Mouse (Mus musculus) cerebellum, postnatal 4 days (tissue): ENCODE measurements around the gene Ntn3.
A peak's percentile ranks its signal among the peaks of the same experiment; 100 is the strongest.

Source experiments
- DNase-seq, 2 experiments: peaks; one replicate each; pipeline ENCODE4 v3.0.0; 2022; ENCODE audit warnings: low spot score in 2 of 2, mixed read lengths in 1 of 2

The Ntn3 gene

DNA sequence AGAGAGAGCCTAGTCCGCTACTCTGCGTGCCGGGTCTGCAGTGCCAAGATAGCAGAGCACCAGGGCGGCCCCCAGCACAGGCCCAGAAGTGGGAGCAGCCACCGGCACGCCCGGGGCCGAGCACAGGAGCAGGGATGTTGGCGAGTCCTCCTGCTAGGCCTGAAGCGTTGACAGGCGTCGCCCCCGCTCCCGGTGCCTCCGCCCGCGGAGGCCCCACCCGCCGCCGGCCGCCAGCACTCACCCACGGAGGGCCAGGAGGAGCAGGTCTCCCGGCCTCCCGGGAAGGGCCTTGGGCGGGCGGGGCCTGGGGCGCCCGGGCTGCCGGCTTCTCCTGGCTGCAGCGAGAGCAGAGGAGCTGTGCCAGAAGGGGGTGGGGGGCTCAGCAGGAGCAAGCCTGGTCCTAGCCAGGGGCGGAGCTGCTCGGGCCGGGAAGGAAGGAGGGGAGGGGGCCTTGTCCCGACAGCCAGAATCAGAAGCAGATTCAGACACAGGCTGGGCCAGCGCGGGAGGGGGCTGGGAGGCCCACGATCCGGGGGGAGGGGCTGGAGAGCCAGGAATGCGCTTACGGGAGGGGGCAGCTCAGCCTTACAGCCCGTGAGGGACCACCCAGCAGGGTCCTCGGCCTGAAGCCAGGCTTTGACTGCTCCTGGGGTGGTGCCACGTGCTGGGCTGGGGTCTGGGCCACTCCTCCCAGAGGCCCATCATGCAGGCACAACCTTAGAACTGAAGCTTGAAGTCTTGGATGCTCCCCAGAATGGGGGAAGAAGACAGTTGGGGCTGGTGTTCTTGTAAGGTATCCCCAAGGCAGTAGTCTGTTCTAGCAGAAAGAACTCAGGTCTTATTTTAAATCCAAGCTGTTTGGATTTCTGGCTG lies at the start of gene Ntn3:
Ntn3 (minus strand) TSS at position 489 of the 873 bp plus-strand sequence.
- peak; percentile 36 to 71 for DNase-seq

- no peak for DNase-seq
These were observed 49.6 kb upstream of the Ntn3 start for GRCm38 (mm10) chr17:24258981-24259380.

- no peak for DNase-seq
These were observed 43.0 kb upstream of the Ntn3 start for GRCm38 (mm10) chr17:24252329-24252728.

DNA sequence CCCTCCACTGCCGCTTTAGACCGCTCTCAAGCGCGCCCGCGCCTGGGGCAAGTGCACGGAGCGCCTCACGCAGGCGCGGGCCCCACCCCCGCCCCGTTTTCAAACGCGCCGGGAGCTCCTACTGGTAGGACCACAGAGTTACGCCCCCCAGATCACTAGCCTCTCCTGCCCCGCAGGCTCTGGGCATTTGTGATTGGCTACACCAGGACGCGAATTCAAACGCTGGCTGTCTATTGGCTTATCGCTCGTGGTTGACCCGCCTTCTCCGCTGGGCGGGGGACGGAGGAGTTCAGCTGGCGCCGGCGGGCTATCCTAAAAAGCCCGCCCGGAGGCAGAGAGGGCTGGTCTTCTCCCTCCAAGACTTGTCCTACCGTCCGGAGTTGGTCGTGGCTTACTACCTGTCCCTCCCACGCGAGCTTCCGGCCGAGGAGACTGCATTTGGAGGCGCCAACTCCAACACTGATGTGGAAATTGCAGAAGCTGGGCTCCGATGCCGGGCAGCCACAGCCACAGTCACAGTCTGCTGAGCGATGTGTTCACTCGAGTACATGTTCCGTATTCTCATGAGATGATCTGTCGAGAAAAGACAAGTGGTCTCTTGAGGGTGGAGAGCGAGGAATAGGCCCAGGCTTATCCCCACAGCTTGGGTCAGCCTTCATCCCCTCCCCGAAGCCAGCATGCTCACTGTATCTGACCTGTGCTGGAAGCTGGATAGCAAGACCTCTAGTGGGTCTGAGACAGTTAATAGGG lies 42.2 kb upstream of the Ntn3 start, which contains the start of gene Ccnf:
Ccnf (minus strand) TSS at position 165 of the 750 bp plus-strand sequence.
- peak; percentile 79 to 96 for DNase-seq

DNA sequence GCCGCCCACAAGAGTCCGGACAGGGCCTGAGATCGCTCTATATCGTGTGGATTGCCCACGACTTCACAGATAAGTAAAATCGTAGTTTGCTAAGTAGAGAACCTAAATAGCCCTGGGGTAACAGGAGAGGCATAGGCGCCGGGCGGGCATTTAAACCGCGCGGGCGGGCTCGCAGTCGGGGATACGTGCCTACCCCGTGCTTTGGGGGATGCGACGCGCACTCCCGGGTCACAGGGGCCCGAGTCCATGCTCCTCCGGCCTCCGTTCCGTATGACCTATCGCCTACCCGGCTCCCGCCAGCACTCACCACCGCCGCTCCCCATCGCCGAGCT lies 41.6 kb upstream of the Ntn3 start:
- no peak for DNase-seq

DNA sequence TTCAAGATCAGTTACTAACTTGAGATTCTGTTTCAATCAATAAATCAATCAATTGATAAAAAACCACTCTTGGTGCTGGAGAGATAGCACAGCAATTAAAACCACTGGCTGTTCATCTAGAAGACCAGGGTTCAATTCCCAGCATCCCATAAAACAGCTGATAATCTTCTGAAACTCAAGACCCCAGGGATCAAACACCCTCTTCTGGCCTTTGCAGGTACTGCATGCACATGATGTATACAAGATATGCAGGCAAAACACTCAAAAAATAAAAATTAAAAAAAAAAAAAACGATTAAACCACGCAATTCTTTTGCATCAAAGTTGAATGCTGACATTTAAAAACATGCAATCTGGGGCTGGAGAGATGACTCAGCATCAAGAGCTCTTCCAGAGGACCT lies 39.3 kb upstream of the Ntn3 start:
- DNase-seq, result no peak

GRCm38 (mm10) chr17:24244061-24244460 lies 34.7 kb upstream of the Ntn3 start:
- DNase-seq, result no peak

DNA sequence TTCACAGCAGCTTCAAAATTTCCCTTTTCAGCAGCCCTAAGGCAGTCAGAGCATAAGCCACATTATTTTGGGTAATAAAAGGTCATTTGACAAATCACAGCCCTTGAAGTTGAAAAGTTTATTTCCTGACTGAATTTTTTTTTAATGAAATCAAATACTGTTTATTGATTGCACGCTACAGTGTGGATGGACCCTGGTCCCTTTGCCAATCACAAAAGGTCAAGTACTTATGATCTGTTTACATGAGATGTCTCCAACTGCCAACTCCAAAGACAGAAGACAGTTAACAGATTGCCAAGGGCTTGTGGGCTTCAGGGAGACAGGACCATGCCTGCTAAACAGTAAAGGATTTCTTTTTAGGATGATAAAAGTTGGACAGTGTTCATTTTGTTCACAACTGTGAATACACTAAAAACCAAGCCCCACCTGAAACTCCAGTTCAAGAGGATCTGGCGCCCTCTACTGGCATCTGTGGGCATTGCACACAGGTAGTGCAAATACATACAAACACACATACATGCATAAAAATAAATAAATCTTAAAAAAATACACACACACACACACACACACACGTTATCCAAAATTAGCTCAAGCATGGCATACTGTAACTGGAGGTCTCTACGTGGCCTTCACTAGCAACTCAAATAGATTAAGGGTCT lies 34.1 kb upstream of the Ntn3 start:
- DNase-seq, result peak in 1 of 2 experiments; percentile 58

GRCm38 (mm10) chr17:24236921-24237320 lies 27.6 kb upstream of the Ntn3 start:
- no peak for DNase-seq

- no peak for DNase-seq
These were observed 27.1 kb upstream of the Ntn3 start for GRCm38 (mm10) chr17:24236479-24236878.

DNA sequence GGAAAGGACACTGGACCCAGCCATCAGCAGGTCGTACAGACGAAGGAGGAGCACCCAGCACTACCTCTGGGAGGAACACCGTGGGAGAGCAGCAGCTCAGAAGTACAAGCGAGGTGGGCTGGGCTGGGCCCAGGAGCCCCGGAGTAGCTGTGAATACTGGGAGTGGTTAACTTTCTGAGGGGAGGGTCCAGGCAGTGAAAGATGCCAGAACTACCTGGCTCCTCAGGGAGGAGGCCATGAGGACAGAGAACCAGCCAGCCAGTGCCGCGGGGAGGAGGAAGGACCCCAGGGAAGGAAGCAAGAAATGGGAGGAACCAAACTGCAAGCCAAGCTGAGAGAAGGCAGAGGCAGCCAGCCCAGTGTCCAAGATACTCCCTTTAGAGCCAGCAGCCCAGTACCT lies 18.6 kb upstream of the Ntn3 start:
- no peak for DNase-seq

DNA sequence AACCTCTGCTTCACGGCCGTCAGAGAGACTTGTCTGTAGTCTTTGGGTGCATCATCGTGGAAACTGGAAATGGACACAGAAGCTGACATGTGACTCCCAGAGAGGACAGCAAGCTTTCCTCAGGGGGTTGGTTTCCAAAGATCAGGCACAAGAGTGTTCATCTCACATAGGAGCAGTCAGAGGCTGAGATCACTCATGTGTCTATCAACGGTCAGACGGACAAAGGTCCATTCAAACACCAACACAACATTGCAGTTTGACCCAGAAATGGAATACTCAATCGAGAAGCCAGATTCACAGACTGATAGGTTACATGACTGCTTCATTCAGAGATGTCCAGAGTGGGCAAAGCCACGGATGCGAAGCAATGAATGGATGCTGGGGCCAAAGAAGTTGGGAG lies 17.4 kb upstream of the Ntn3 start:
- DNase-seq, result no peak

DNA sequence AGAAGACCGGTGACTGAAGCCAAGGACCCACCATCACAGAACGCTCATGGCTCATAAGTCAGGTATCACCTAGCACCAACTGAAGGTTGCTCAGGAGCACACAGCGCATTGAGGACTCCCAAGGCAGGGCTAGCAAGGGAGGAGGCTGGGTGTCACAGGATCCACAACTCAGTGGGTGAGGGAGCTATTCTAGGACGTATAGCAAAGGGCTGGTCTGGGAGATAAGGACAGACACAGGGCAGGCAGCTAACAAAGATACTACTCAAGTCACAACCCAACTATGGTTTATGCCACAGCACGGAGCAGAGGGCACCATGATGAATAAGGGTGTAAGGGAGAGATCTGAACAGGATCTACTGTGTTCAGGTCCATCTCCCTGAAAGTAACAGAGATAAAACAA lies 16.5 kb upstream of the Ntn3 start:
- DNase-seq, result no peak

DNA sequence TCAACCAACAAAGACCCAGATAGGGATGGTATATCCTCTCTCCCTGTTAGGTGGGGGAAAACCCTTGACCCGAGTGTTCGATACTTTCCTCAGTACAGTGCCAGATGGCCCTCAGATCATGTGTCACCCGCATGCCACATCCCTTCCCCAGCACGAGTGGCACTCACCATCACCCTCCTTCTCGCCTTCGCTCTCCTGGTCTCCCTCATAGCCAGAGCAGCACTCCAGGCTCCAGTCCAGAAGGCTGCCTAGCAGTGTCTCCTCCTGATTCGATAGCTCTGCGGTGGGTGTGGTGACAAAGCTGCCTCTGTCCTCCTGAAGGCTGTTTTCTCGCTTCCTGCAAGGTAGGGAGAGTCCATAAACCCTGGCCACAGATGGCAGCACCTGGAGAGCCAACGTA lies 15.4 kb upstream of the Ntn3 start:
- no peak for DNase-seq

DNA sequence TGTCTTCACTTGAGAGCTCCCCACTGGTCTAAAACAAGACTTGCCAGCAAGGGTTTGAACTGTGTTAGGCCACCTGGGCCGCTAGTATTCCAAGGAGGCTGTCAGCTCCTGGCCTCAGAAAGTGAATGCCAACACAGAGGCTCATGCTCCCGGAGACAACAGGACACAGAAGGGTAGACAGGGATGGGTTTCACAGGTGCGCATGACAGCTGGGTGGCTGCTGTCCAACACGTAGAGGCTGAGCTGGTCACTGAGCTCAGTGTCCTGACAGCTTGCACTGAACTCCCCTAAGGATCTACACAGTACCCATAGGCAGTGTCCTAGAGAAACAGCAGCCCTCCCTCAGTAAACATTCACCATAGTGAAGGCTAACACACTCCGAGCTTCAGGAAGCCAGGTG lies 14.2 kb upstream of the Ntn3 start:
- DNase-seq, result no peak

DNA sequence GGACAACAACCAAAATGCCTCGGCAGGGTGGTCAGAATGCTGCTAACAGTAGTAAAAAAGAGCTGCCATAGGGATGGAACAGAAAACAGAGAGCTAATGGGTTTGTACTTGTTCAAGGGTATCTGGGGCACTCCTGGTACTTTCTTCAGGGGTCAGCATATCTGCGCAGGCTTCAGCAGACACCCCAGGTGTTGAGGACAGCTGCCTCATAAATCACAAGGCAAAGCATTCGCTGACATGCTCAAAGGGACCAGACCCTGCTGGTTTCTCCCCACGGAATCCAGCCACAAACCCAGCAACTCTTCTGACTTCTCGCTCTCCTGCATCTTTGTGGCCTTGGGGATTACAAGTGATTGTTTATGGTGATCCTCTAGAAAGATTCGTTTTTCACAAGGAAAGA lies 13.3 kb upstream of the Ntn3 start:
- no peak for DNase-seq

DNA sequence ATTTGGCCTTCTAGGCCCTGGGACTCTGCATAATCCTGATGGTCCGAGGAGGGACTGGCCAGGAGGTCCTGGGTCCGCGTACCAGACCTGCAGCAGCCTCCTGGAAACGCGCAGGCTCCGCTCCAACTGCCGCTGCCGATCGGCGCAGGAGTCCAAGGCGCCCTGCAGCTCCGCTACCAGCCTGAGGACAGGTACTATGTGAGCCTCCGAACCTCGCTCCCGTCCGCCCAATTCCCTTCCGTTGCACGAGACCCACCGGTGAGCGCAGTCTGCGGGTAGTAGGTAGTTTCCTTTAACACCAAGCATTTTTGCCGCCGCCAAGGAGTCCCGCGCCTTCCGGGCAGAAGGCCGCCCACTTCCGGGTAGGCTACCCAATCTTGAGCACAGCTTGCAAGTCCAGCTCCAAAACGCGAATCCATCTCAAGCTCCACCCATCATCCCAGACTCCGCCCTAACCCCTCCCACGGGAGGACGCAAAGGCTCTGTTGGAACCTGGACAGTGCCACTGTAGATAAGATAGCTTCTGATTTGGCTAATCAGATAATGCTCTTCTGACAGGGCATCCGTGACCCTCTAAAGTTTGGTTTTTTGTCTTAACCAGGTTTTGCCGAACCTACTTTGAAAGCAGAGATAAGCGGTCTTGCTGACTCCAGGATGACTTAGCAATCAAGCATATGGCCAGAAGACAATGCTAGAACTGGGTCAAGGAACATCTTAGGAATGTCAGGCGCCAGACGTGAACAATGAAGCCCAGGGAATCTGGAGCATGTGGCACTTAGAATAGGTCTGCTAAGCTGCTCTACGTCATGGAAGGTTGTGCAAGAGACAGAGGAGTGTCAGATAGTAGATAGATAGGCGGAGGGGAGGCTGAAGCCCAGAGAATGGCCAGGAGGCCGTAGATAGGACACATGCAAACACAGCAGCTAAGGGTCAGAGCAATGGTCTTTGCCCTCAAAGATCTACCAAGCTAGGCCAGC lies 11.4 kb upstream of the Ntn3 start, which contains the start of gene Tedc2:
Tedc2 (minus strand) TSS at position 417 of the 977 bp plus-strand sequence.
- peak; percentile 70 to 83 for DNase-seq

GRCm38 (mm10) chr17:24216836-24217235 lies 7.5 kb upstream of the Ntn3 start:
- DNase-seq, result no peak

GRCm38 (mm10) chr17:24213186-24213585 lies 3.9 kb upstream of the Ntn3 start:
- DNase-seq, result no peak

DNA sequence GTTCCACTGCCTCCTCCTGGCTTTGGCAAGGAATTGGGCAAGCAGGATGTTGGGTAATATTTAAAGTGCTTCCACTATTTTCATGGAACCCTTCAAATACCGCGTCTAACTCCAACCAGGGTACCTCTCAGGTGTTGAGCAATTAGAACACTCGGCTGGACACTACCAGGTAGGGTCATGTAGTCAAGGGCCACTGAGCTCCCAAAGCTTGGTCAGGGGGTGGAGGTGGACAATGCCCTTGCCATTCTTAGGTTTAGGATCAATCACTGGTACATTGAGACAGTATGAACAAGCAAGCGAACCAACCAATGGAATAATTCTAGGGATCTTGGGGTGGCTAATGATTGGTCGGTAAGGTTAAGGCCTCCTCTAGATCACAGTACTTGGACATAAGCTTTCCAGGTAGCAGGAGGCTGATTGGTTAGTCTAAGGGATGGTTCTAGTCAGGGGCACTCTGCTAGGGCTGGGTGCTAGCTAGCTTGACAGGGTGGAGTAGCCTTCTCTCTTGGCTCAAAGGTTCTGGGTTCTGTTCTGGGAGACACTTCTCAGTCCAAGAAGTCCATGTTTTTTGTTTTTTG lies 3.2 kb upstream of the Ntn3 start:
- no peak for DNase-seq
